Mouse (Mus musculus): ENCODE measurements around the gene Slc30a6.

- TF ChIP-seq CTCF (IDR thresholded peaks at IDR 0.05; ENCODE audit: control insufficient read depth, insufficient read depth, low read length) = no peak
- no peak for TF ChIP-seq POLR2A (IDR thresholded peaks at IDR 0.05; ENCODE audit: borderline replicate concordance, control insufficient read depth, low read depth, low read length)
These were observed 68.1 kb downstream of the Slc30a6 start for GRCm38 (mm10) chr17:74463510-74463909.
